Mouse (Mus musculus) urinary bladder, postnatal 14 days (tissue): ENCODE results near the gene Cyp4f13.

ENCODE experiments used
- DNase-seq: peaks from one replicate; pipeline ENCODE4 v3.0.0; 2021; ENCODE audit warnings: low spot score

The Cyp4f13 gene

DNA sequence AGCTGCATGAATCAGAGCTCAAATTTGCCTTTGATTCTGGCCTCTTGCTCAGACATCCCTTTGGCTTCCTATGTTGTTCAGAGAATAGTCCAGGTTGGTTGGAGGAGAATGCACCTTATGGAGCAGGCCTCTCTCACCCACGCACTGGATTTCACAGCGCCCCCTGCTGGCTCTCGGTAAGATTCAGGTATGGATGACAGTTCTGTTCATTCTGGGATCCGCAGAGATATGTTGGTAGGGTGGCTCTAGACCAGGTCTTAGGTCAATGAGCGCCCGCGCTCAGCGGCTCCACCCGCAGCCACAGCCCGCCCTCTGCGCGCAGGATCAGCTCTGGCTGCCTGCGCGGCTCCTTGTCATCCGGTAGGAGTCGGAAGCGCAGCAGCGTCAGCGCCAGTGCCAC is 42.0 kb downstream of the Cyp4f13 start:
- peak; percentile 59 for DNase-seq

DNA sequence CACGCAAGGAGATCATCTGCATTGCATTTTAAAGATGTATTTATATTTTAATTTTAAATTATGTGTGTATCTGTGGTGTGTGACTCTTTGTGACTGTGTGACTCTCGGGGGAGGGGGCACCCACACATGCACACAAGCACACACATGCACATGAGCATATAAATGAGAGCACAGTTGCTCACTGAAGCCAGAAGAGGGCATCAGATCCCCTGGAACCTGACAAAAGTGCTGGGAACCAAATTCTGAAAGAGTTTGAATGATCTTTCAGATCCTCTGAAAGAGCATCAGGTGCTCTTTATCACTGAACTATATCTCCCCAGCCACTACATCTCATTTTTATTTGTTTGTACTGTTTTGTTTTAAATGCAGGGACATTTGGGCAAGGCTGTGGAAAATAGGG is 42.8 kb downstream of the Cyp4f13 start:
- DNase-seq: no peak

DNA sequence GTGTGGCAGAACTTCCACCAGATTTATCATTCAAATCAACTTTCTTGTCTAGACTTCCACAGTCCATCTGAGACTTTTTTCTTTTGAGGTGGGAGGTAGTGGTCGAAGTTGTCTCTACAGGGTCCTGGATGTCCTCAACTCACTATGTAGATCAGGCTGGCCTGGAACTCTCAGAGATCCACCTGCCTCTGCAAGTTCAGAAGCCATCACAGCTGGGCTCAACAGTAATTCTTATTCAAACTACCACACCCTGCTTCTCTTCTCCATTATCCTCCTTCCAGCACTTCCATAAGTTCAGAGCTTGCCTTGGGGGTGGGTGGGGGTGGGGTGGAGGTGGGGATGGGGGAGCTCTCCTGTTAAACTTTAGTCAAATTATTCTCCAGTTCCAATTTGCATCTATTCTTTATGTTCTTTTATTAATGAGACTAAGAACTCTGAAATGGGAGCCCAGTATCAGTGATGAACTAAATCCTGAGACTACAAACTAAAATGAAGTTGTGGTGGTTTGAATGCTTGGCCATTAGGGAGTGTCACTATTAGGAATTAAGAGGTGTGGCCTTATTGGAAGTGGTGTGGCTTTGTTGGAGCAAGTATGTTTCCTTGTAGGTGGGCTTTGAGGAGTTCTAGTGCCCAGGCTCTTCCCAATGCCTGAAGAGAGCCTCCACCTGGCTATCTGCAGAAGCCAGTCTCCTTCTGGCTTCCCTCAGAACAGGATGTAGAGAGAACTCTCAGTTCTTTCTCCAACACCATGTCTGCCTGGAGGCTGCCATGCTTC is 45.3 kb downstream of the Cyp4f13 start:
- no peak for DNase-seq

DNA sequence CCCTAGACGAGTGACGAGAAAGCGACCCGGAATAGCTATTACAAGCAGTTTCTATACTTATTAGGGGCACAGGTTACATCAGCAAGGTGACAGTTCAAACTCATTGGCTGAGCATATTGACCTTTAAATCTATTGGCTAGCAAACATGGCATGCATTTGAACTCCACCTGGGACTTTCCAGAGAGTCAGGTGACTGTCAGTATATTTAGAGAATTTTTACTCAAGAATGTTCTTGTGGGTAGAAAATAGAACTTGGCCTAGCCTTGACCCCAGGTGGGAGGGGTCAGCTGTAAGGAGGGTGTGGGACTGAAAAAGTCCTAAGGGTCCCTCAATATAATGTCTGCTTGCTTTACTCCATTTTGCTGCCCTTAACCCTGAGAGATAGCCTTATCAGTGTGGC is 51.8 kb downstream of the Cyp4f13 start:
- DNase-seq: no peak

DNA sequence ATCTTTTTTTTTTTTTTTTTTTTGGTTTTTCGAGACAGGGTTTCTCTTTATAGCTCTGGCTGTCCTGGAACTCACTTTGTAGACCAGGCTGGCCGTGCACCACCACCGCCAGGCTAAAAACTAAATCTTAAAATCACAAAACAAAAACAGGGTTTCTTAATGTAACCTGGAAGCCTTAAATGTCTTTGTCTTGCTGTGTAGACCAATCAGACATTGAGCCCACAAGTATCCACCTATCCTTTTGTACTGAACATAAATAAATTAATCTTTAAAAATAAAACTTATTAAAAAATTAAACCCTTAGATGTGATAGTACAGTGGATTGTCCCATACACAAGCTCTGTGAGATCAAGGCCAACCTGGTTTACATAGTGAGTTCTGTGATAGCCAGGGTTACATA is 53.3 kb downstream of the Cyp4f13 start:
- no peak for DNase-seq

DNA sequence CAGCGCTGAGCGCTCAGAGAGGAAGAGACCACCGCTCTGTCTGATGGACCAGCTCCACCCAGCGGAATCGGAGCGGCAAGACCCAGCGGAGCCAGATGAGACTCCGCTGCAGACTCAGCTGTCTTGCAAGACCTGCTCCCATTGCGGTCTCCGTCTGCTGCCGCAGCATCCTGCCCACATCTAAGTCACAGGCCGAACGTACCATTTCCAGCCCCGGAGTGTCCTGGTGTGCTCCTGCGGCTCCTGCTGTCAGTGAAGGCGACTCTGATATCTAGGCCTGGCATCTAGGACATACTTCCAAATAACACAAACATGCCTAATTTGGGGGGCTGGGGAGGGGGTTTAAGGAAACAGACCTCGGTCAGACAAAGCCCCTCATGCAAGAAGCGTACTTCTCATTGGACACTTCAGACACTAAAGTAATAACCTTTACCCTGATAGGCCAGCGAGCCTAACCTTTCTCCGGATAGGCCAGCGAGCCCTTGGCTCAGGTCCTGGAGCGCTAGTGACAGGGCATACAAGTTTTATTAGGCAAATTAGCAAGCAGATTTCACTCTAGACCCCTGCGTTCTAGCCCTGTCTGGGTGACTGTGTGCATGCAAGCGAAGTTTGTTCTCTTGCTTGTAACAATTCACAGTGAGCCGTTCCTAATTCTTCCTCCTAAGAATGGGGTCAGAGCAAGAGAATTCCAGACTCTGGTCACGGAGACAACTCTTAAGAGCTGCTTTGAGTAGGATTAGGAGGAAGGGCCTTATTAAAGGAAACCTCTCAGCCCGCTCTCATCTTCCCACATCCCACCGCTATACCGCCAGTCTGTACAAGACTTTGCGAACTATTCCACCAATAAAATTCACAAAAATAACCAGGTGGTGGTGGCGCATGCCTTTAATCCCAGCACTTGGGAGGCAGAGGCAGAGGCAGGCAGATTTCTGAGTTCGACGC is 55.7 kb downstream of the Cyp4f13 start, which contains the start of gene Zfp870:
Zfp870 (minus strand) TSS at position 404 of the 942 bp plus-strand sequence.
- DNase-seq: peak; percentile 85

DNA sequence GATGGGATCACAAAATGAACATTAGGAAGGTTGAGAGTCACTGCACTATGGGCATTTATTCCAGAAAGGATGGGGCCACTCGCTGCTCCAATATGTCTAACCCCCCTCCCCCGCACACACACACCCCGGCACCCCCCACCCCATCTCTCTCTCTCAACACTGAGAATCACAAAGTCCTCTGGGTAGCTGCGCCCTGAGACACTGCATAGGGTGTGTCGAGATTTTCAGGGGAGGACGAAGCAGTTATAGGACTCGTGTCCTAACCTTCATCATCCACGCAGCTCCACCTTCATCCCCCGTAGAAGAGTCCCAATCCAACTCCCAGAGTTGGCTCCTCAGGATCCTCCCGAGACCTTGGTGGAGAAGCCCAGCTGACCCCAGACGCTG is 56.4 kb downstream of the Cyp4f13 start:
- no peak for DNase-seq

DNA sequence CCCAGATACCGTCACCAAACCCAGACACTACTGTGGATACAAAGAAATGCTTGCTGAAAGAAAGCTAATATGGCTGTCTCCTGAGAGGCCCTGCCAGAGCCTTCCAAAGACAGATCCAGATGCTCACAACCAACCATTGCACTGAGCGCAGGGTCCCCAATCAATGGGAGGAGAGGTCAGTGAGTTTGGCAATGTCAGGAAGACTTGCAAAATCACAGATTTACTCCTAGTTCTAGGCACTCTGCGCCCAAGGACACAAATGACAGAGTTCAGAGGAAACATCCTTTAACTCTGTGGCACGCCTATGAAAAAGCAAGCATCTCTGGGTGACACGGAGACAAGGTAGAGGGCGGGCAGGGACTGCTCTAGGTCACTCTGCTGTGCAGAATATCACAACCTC is 57.6 kb downstream of the Cyp4f13 start:
- no peak for DNase-seq

DNA sequence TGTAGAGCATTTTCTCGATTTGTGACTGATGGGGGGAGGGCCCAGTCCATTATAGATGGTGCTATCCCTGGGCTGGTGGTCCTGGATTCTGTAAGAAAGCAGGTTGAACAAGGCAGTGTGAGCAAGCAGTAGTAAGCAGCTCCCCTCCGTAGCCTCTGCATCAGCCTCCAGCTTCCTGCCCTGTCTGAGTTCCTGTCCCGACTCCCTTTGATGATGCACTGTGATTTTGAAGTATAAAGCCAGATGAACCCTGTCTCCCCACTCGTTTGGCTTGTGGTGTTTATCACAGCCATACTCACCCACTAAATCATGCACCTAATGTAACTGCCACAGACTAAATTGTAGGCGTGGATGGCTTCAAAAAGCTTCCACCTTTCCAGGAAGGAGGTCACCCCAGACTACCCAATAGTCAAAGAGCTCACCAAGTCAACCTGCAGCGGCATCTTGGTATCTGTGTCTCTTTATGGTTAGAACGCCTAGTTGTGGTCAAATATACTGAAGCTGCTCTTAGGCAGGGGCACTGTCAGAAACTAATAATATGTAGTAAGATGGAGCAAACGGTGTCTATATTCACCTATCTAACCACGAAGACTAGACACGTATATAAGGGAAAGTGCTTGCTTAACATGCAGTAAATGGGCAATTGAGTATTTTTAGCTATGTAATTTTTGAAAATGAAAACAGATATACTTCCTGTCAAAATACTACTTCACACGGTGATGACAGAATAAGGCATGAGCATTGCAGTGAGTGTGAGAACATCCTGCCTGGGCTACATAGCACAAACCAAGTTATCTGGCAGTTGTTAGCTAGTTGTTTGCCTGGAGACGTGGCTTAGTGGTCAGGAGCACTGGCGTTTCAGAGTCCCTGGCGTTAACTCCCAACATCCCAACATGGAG is 66.6 kb downstream of the Cyp4f13 start:
- DNase-seq: no peak

DNA sequence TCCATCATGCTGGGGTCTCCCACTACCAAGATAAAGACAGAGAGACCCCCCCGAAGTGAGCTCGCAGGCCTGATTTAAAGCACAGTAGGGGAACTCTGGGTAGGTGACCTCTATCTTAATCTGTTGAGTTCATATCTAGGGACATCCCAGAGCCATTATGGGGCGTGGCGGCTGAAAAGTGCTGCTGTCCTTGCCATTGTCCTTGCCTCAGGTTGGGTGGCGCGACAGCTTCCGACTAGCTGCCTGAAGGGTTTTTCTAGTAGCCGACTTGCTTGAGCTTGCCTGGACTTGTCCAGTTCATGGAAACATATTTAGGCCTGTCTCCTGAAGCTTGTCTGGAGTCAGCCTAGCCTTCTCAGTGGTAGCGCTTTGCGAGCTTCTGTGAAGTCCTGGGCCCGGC is 68.4 kb downstream of the Cyp4f13 start:
- DNase-seq: no peak

DNA sequence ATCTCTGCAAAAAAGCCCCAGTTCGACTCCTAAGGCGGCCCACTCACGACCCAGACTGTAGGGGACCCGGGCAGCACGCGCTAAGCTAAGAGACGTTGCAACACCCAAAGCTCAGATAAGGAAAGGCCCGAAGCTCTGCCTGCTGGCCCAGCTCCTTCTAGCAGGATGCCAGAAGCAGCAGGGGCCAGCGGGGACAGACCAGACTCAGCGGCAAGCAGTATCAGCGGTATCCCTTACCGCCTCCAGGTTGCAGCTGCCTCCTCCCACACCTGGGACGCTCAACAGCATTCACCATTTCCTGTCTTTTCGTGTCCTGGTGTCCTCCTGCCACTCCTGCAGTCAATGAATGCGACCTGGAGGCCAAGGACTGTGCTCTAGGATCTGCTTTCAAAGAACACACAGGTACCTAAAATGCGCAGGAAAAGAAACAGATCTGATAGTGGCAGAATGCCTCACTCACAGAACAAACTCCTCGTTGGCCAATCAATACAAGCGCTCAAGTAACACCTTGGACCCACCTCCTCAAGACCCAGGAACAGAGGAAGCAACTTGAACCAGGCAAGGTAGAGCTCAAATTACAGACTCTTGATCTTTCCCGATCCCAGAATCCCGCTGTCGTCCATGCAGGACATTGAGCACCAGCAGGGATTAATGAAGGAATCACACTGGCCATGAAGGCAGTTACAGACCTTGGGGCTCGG is 69.6 kb downstream of the Cyp4f13 start:
- no peak for DNase-seq
